Mouse (Mus musculus) olfactory bulb, adult 2 months (tissue): Measurements from ENCODE around the gene Nos3.

Source experiments
- CTCF ChIP-seq: fragments of 200-500 bp; IDR thresholded peaks from 2 replicates; pipeline ENCODE4 v1.5.1; 2012; ENCODE audit warnings: low read depth, mild to moderate bottlenecking, low read length, moderate library complexity; ENCODE audit not compliant: insufficient read depth
- POLR2A ChIP-seq: fragments of 200-500 bp; IDR thresholded peaks from 2 replicates; pipeline ENCODE4 v1.6.1; 2012; ENCODE audit warnings: mild to moderate bottlenecking, low read depth, low read length, moderate library complexity; ENCODE audit not compliant: insufficient read depth

DNA sequence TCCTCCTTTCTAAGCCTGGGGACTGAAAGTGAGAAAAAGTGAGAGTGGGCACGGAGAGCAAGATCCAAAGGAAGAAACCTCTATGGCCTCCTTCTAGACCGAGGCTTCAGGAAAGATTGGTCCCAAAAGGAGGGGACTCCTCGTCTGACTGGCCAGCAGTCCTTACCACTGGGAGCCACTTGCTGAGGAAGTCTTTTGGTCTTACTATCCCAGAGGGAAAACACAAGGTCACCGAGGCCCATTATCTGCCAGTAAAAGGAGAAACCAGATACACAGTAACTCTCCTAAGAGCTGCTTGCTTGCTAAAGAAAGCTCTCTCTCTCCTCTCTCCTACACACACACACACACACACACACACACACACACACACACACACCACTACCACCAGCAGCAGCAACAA is 11.3 kb upstream of the Nos3 start:
- no peak for TF ChIP-seq CTCF
- TF ChIP-seq POLR2A: no peak
